Mouse (Mus musculus): ENCODE measurements around the gene Slc6a21.

- no peak for TF ChIP-seq CTCF (IDR thresholded peaks at IDR 0.05; ENCODE audit: extremely low read depth, insufficient read length, insufficient replicate concordance, low read depth, low read length)
- TF ChIP-seq POLR2A (IDR thresholded peaks at IDR 0.05; ENCODE audit: low read depth, low read length): no peak
Observed at GRCm38 (mm10) chr7:45231192-45231591, 46.1 kb upstream of the Slc6a21 start.

Data from small intestine, adult 2 months (tissue).